Mouse (Mus musculus) intestine, embryonic 15.5 days (tissue): Measurements from ENCODE around the gene Rad51c. TPM values are rescaled to one million over a fixed set of nuclear protein-coding genes. Genes with fewer than 3 reads are reported as not detected.
"Not testable (repeated sequence)": the region's sequence is repeated elsewhere in the genome, so short reads cannot be mapped to it uniquely, and the experiment has no call there.

Source experiments
- ATAC-seq: fragments of 200-750 bp; cut with Nextera tagmentation; 2 replicates; pipeline ENCODE4 v1.8.0; 2017; ENCODE audit warnings: moderate TSS enrichment, moderate library complexity
- H3K27ac ChIP-seq: fragments of 300-500 bp; sonication (generic); 2 replicates; pipeline ENCODE4 v1.5.1; 2015; ENCODE audit warnings: mild to moderate bottlenecking, inconsistent platforms
- H3K27me3 ChIP-seq: fragments of 300-500 bp; sonication (generic); replicated peaks from 2 replicates; pipeline ENCODE4 v1.6.1; 2015; ENCODE audit warnings: inconsistent platforms
- H3K36me3 ChIP-seq: fragments of 300-500 bp; sonication (generic); 2 replicates; pipeline ENCODE4 v1.6.1; 2015; ENCODE audit warnings: inconsistent platforms
- H3K4me1 ChIP-seq: fragments of 300-500 bp; sonication (generic); replicated peaks from 2 replicates; pipeline ENCODE4 v1.6.1; 2015; ENCODE audit warnings: inconsistent platforms
- H3K4me2 ChIP-seq: fragments of 300-500 bp; sonication (generic); replicated peaks from 2 replicates; pipeline ENCODE4 v1.6.1; 2015; ENCODE audit warnings: mild to moderate bottlenecking, inconsistent platforms
- H3K4me3 ChIP-seq: fragments of 300-500 bp; sonication (generic); replicated peaks from 2 replicates; pipeline ENCODE4 v1.5.1; 2015; ENCODE audit warnings: inconsistent platforms
- H3K9ac ChIP-seq: fragments of 300-500 bp; sonication (generic); 2 replicates; pipeline ENCODE4 v1.6.1; 2015; ENCODE audit warnings: inconsistent platforms
- H3K9me3 ChIP-seq: fragments of 300-500 bp; sonication (generic); 2 replicates; pipeline ENCODE4 v1.6.1; 2016; ENCODE audit warnings: inconsistent platforms
- WGBS: fragments of 180-500 bp; shearing (Covaris S2); methylation state at CpG from one replicate; pipeline ENCODE4 v1.1.7; 2015; 5-methylcytosine and 5-hydroxymethylcytosine counted together
- polyA plus RNA-seq: library from polyadenylated mRNA; unstranded; fragments of >200 nt; fragmentation: Nextera tagmentation; extraction: Ambion mirVana; gene quantifications from 2 replicates; pipeline ENCODE4 v1.2.1, GENCODE M21; 2015

Gene Rad51c
- polyA plus RNA-seq, 1 experiment from 2014 or later, result 7.0 TPM

DNA sequence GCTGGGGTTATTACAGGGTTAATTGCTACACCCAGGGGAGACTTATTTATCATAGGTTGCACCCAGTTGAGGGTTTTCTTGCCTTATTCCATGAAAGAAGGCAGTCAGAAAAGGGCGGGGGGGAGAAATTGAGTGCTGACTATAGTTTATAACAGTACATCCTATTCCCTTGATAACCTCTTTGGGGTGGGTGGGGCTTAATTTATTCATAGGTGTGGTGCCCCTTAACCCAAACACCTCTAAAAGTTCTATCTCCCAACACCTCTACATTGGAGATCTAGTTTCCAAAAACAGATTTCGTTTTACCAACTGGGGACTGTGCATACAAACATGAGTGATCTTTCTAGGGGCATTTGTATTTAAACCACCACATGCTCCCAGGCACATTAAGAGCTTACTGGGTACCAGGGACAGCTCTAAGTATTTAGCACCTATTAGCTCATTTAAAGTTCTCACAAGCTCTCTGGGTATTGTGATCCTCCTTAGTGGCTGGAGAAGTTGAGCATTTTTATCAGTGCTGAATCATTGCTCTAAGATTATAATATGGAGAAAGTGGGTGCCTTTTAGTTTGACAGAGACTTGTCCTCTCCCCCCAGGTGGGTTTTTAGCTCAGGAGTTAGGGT, 23.4 kb upstream of the Rad51c start:
- no peak for ATAC-seq
- 70% methylated on average over 2 of the region's 2 CpGs for WGBS
- H3K4me3 ChIP-seq, result no peak overlapping the region
- H3K9ac ChIP-seq, result no peak overlapping the region
- H3K4me1 ChIP-seq, result no peaks in the 10 kb centered on the region
- H3K9me3 ChIP-seq, result no peaks in the 10 kb centered on the region
- H3K27me3 ChIP-seq, result no peaks in the 10 kb centered on the region
- H3K36me3 ChIP-seq, result no peaks in the 10 kb centered on the region
- no peak overlapping the region for H3K4me2 ChIP-seq
- H3K27ac ChIP-seq, result no peak overlapping the region

DNA sequence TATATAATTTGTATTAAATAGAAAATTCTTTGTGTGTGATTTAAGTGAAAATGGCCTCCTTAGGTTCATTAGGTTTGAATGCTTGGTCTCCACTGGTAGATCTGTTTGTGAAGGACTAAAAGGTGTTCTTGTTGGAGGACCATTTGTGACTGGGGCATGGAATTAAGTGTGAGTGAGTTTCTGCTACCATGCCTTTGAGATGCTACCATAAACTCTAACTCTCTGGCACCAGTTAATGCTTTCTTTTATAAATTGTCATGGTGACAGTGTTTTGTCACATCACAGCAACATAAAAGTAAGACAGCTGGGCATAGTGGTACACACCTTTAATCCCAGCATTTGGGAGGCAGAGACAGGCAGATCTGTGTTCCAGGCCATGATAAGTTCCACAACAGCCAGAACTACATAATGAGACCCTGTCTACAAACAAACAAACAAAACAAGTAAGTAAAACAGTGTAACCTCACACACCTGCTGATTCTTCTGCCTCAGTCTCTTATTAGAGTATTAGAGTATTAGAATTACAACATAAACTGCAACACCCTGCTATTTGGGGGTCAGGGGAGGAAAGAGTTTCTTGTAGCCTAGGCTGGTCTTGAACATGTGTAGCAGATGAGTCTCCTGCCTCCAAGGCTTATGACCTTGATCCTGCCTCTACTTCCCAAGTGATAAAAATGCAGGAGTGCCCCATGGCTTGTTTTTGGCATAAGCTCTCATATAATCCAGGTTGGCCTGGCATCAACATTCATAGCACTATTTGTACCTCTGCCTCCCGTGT, 22.7 kb upstream of the Rad51c start:
- peak overlapping the region; percentile 62 for H3K27ac ChIP-seq
- H3K4me1 ChIP-seq, result no peaks in the 10 kb centered on the region
- H3K4me3 ChIP-seq, result no peak overlapping the region
- H3K9ac ChIP-seq, result no peak overlapping the region
- no peaks in the 10 kb centered on the region for H3K9me3 ChIP-seq
- no peaks in the 10 kb centered on the region for H3K36me3 ChIP-seq
- no peak for ATAC-seq
- no peak overlapping the region for H3K4me2 ChIP-seq
- H3K27me3 ChIP-seq, result no peaks in the 10 kb centered on the region
- 54% methylated on average over 1 of the region's 1 CpGs for WGBS

DNA sequence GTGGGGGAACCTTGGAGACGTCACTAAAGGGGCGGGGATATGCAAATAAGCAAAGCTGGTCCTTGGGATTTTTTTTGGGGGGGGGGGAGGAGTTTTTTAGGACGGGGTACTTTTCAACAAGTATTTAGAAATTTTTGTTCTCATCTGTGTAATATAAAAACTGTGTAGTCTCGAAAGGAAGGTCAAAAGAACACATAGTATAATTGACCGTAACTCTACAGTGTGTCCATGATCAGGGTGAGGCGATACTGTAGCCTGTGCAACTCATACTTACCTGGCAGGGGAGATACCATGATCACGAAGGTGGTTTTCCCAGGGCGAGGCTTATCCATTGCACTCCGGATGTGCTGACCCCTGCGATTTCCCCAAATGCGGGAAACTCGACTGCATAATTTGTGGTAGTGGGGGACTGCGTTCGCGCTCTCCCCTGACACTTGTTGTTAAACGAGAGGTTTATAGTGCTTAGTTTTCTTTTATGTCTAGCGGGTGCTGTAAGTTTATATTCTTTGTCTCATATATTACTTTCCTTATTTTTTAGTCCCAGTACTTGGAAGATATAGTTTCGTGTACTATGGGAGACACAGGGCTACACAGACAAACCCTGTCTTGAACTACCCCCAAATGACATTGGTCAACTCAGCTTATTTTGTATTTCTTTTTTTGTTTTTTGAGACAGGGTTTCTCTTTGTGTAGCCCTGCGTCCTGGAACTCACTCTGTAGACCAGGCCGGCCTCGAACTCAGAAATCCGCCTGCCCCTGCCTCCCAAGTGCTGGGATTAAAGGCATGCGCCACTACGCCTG, 21.9 kb upstream of the Rad51c start:
- H3K4me2 ChIP-seq, result peak overlapping the region; percentile 43
- peak overlapping the region; percentile 62; the same call in 1 of the 2 replicates for H3K27ac ChIP-seq
- H3K9me3 ChIP-seq, H3K36me3 ChIP-seq, H3K4me1 ChIP-seq, H3K27me3 ChIP-seq, H3K9ac ChIP-seq: not testable (repeated sequence)
- ATAC-seq, result peak; percentile 91
- H3K4me3 ChIP-seq, result peak overlapping the region; percentile 18
- under 1% methylated on average over 24 of the region's 24 CpGs for WGBS

DNA sequence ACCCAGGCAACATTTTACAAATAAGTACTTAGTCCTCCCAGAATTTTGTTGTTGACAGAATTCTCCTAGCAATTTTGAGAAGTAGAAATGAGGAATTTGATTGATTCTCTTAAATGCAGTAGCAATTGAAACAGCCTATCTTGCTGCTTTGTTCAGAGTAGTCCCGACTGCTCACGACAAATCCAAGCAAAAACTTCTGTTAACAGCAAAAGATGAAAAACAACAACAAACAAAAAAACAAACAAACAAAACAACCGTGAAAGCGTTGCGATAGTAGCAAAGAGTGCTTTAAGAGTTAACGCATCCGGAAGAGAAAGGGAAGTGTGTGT, 21.3 kb upstream of the Rad51c start:
- peak overlapping the region; percentile 43 for H3K4me2 ChIP-seq
- WGBS, result under 1% methylated on average over 7 of the region's 7 CpGs
- no peaks in the 10 kb centered on the region for H3K36me3 ChIP-seq
- H3K27ac ChIP-seq, result 0 out of 2 replicates have a peak overlapping the region, but pooled peaks have one; percentile 0
- H3K4me3 ChIP-seq, result peak overlapping the region; percentile 18
- no peak overlapping the region for H3K9ac ChIP-seq
- H3K4me1 ChIP-seq, result no peaks in the 10 kb centered on the region; the same call in 1 of the 2 replicates
- no peaks in the 10 kb centered on the region for H3K9me3 ChIP-seq
- H3K27me3 ChIP-seq, result no peaks in the 10 kb centered on the region
- ATAC-seq, result no peak; the same call in 1 of the 2 replicates

DNA sequence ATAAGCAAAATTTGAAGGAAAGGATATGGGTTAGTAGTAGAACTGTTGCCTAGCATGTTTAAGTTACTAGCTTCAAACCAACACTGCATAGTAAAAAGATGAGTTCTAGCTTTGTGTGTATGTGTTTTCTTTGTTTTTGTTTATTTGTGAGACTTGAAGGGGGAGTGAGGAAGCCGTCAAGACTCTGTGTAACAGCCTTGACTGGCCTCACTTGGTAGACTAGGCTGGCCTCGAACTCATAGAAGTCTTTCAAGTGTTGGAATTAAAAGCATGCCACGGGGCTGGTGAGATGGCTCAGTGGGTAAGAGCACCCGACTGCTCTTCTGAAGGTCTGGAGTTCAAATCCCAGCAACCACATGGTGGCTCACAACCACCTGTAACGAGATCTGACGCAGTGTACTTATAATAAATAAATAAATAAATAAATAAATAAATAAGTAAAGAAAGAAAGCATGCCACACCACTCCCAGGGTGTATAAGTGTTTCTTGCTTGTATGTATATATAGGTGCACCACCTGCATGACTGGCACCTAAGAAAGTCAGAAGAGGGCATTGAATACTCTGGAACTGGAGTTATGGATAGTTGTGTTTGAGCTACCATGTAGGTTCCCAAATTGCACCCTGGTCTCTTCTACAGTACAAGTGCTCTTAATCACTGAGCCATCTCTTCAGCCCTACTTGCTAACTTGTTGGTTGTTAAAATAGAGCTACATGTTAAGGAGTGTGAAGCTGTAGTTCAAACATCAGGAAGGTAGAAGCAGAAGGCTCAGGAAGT, 19.0 kb upstream of the Rad51c start:
- no peak for ATAC-seq
- H3K36me3 ChIP-seq, result no peaks in the 10 kb centered on the region
- H3K27ac ChIP-seq, result peak overlapping the region; percentile 48; the same call in 1 of the 2 replicates
- no peak overlapping the region for H3K4me3 ChIP-seq
- WGBS, result 34% methylated on average over 6 of the region's 6 CpGs
- H3K27me3 ChIP-seq, result no peaks in the 10 kb centered on the region
- no peaks in the 10 kb centered on the region; the same call in 1 of the 2 replicates for H3K4me1 ChIP-seq
- H3K9ac ChIP-seq, result no peak overlapping the region
- H3K9me3 ChIP-seq, result no peaks in the 10 kb centered on the region
- H3K4me2 ChIP-seq, result no peak overlapping the region

DNA sequence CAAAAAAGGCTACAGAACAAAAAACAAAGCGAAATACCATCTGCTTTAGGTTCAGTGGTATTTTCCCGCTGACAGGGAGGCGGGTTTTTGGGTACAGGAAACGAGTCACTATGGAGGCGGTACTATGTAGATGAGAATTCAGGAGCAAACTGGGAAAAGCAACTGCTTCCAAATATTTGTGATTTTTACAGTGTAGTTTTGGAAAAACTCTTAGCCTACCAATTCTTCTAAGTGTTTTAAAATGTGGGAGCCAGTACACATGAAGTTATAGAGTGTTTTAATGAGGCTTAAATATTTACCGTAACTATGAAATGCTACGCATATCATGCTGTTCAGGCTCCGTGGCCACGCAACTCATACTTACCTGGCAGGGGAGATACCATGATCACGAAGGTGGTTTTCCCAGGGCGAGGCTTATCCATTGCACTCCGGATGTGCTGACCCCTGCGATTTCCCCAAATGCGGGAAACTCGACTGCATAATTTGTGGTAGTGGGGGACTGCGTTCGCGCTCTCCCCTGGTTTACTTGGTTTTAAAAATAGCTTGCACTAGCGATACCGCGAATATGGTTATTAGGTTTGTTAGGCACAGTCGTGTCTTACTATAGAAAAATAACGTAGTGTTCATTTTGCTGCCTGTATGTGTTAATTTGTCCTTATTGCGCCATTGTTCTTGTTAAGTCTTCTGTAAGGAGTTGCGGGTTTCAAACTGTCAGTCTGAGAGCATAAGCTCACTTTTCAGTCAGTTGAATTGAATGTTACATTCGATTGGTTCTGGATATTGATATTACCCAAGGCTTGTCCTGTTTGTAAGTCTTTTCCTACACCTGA, 18.0 kb upstream of the Rad51c start:
- Histone ChIP-seq H3K4me3 (peak overlapping the region; percentile 34), H3K4me1 (no peaks in the 10 kb centered on the region; the same call in 1 of the 2 replicates), H3K27ac (peak overlapping the region; percentile 64), H3K9me3 (no peaks in the 10 kb centered on the region), H3K36me3 (no peaks in the 10 kb centered on the region), H3K27me3 (no peaks in the 10 kb centered on the region), H3K4me2 (peak overlapping the region; percentile 60), H3K9ac (peak overlapping the region; percentile 38; the same call in 1 of the 2 replicates)
- under 1% methylated on average over 26 of the region's 26 CpGs for WGBS
- ATAC-seq, result peak; percentile 87

DNA sequence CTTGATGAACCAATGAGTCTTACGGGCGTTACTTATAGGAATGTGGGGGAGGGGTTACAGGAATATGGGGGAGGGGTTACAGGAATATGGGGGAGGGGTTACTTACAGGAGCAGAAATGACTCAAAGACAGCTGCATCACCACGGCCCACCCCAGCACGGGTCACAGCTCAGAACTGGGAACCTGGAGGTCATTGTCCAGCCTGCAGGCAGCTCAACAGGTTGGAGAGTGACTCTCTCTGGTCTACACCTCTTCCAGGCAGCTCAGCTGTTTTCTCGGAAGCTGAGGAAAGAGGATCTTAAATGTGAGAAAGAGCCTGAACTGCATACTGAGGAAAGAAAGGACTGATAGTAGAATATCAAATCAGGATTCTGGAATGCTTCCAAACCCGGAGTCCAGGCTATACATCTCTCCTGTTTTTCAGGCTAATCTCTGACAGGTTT, 17.0 kb upstream of the Rad51c start:
- WGBS, result 10% methylated on average over 6 of the region's 6 CpGs

DNA sequence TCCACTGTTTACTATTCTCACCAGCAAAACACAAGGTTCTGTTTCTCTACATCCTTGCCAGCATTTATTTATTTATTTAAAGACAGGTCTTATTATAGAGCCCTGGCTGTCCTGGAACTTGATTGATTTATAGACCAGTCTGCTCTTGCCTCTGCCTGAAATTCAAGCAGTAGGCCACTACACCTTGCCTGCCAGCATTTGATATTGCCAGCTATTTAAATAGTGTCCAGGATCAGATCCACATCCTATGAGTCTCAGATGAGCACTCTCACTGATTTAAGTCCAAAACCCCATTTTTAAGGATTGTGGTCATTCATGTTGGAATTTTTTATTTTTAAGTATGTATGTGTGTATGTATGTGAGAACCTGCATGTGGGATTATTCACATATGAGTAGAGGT, 16.1 kb upstream of the Rad51c start:
- H3K27ac ChIP-seq, result no peak overlapping the region
- H3K36me3 ChIP-seq, result no peaks in the 10 kb centered on the region
- H3K27me3 ChIP-seq, result no peaks in the 10 kb centered on the region
- H3K9ac ChIP-seq, result no peak overlapping the region
- no peak overlapping the region for H3K4me2 ChIP-seq
- no peak for ATAC-seq
- no peaks in the 10 kb centered on the region for H3K9me3 ChIP-seq
- H3K4me3 ChIP-seq, result no peak overlapping the region
- H3K4me1 ChIP-seq, result no peaks in the 10 kb centered on the region; the same call in 1 of the 2 replicates

More for the DNA sequence above, 17.0 kb upstream of the Rad51c start:
- no peaks in the 10 kb centered on the region for H3K27me3 ChIP-seq
- peak overlapping the region; percentile 34 for H3K4me3 ChIP-seq
- peak overlapping the region; percentile 38 for H3K9ac ChIP-seq
- no peak for ATAC-seq
- H3K36me3 ChIP-seq, result no peaks in the 10 kb centered on the region
- H3K9me3 ChIP-seq, result no peaks in the 10 kb centered on the region
- H3K4me1 ChIP-seq, result no peaks in the 10 kb centered on the region; the same call in 1 of the 2 replicates
- H3K4me2 ChIP-seq, result peak overlapping the region; percentile 60
- peak overlapping the region; percentile 64; the same call in 1 of the 2 replicates for H3K27ac ChIP-seq

DNA sequence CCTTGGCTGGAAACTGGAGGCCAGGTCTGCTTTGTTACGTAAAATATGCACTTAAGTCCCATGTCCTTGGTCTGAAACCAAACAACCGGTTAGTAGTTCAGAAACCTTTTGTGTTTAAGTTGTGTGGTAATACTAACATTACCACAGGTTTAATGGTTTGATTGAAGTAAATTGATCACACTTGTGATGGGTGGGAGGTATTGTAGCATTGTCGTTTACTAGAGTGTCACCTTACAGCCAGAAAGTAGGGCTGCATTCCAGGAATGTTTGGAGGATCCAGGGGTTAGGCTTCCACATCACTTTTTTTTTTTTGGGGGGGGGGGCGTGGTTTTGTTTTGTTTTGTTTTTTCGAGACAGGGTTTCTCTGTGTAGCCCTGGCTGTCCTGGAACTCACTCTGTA, 11.4 kb upstream of the Rad51c start:
- ATAC-seq, result no peak
- H3K9me3 ChIP-seq, result no peaks in the 10 kb centered on the region
- H3K4me2 ChIP-seq, result no peak overlapping the region
- no peak overlapping the region for H3K9ac ChIP-seq
- H3K4me1 ChIP-seq, result no peaks in the 10 kb centered on the region
- H3K27me3 ChIP-seq, result no peaks in the 10 kb centered on the region
- no peaks in the 10 kb centered on the region for H3K36me3 ChIP-seq
- 54% methylated on average over 5 of the region's 5 CpGs for WGBS
- H3K27ac ChIP-seq, result no peak overlapping the region
- H3K4me3 ChIP-seq, result no peak overlapping the region

DNA sequence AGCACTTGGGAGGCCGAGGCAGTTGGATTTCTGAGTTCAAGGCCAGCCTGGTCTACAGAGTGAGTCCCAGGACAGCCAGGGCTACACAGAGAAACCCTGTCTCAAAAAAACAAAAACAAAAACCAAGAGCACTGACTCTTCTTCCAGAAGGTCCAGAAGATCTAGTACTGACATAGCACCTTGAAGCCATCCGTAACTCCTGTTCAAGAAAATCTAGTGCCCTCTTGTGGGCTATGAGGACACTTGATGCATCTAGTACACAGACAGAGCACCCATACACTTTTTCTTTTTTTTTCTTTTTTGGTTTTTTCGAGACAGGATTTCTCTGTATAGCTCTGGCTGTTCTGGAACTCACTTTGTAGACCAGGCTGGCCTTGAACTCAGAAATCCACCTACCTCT, 8.7 kb upstream of the Rad51c start:
- 66% methylated on average over 3 of the region's 3 CpGs for WGBS
- H3K27ac ChIP-seq, H3K9ac ChIP-seq, H3K27me3 ChIP-seq, ATAC-seq, H3K4me1 ChIP-seq, H3K4me3 ChIP-seq, H3K4me2 ChIP-seq, H3K36me3 ChIP-seq, H3K9me3 ChIP-seq: not testable (repeated sequence)
